Mouse (Mus musculus) gastrocnemius, postnatal 36 days (tissue): ENCODE results near the gene Dtx4. TPM values are rescaled to one million over a fixed set of nuclear protein-coding genes. Genes with fewer than 3 reads are reported as not detected.

Experiments used
- DNase-seq, 2 experiments: peaks; one replicate each; pipeline ENCODE4 v3.0.0; 2022
- intact Hi-C: fragments of 180-260 bp; cut with DNase I; formaldehyde crosslinking; loops from one replicate; pipeline ENCODE4 v1.15.1; 2025
- total RNA-seq, 2 experiments: library from RNA; stranded (reverse); gene quantifications; 2 replicates each; pipeline ENCODE4 v1.2.3; 2021

Dtx4 gene
- total RNA-seq, 2 experiments from 2014 or later = 5.2 to 5.3 TPM

DNA sequence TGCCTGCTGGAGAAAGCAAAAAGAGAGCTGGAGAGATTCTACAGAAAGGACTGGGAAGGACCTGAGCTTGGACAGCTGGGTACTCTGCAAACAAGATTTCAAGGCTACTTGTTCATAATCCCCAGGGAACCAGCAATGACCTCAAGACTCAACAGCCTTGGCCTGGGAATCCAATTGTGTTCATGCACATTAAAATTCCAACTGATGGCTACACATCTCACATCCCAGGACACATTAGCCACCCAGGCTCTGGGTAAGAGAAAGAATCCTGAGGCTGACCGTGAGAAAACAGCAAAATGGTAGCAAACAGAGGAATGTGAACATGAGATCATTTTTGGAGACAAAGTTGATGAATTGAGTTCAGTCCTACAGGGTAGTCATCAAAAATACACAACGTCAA is 5.0 kb downstream of the Dtx4 start:
- DNase-seq = no peak
- intact Hi-C loops = no loop called here

DNA sequence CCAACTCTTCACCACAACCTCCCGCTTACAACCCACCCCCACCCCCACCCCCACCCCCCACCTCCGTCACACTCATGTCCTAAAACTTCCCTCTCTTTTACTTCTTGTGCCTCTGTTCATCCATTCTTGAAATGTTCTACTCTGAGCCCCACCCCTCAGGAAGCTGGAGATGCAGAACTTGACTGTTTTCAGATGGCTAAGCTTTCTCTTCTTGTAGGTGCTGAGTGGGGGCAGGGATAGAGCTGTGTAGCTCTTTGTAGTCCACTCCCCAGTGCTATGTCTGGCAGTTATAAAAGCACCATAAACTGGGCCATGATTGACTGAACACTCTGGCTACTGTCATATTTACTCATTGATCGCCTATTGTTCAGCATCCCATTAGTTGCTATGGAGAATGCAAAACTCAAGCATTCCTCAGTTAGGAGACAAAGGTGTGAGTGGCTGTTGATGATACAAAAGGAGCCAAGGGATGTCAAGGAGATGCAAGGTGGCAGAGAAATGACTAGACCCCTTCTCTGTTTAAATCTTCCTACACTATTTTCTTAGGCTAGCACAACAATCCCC is 6.2 kb downstream of the Dtx4 start:
- no peak for DNase-seq
- intact Hi-C loops = no loop called here

DNA sequence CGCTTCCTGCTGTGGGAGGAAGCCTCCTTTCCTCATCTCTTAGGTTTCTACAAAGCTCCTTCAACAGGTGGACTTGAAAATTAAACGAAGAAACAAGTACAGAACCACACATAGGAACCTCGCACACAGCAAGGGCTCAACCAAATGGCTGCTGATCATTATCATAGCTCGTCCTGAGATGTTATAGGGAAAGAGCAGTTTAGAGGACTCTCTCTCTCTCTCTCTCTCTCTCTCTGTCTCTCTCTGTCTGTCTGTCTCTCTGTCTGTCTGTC is 7.1 kb downstream of the Dtx4 start:
- intact Hi-C loops = no loop called here
- DNase-seq = no peak

DNA sequence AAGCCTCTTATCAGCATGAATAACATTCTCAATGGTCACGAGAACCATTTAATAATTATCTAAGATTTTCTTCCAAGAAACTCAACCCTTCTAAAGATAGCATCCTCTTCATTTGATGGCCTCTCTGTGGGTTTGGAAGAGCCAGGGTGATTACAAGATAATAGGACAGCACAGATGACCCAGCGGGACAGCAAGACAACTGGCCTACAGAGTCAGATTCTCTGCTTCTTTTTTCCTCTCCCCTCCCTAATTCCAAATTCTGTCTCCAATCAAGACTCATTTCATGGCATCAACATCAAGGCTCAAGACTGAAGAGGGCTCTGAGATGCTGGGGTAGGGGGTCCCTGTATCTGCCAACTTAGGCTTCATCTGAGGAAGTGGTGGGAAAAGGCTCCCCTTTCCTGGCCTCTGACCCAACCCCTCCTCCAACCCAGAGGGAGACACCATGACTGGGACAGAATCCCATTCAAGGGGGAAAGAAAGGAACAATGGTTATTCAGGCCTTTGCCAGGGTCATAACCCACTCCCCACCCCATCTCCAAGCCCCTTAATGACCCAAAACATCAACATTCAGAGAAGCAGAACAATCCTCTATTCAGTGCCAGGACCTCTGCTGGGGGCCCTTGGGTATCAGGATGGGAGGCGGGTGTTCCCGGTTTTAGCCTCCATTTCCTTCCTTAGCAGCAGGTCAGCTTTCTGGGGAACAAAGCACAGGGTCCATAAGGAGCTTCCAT is 7.6 kb downstream of the Dtx4 start:
- DNase-seq = no peak
- intact Hi-C loops = no loop called here

DNA sequence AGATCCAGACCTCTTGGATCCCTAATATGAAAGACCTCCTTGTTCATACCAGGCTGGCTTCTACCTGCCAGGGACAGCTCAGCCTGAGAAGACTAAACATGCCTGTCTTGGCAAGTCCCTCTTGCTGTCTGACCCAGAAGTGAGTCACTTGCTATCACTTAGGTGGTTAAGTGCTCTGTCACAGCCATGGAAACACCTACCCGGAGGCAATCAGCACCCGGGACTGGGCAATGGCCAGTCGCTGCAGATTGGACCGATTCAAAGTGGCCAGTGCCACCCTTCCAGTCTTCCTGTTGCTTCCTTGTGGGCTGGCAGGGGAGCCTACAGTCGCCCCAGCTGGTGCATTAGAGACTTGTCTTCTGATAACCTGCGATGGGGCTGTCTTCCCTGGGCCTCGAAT is 9.6 kb downstream of the Dtx4 start:
- intact Hi-C loops = no loop called here
- DNase-seq = no peak

DNA sequence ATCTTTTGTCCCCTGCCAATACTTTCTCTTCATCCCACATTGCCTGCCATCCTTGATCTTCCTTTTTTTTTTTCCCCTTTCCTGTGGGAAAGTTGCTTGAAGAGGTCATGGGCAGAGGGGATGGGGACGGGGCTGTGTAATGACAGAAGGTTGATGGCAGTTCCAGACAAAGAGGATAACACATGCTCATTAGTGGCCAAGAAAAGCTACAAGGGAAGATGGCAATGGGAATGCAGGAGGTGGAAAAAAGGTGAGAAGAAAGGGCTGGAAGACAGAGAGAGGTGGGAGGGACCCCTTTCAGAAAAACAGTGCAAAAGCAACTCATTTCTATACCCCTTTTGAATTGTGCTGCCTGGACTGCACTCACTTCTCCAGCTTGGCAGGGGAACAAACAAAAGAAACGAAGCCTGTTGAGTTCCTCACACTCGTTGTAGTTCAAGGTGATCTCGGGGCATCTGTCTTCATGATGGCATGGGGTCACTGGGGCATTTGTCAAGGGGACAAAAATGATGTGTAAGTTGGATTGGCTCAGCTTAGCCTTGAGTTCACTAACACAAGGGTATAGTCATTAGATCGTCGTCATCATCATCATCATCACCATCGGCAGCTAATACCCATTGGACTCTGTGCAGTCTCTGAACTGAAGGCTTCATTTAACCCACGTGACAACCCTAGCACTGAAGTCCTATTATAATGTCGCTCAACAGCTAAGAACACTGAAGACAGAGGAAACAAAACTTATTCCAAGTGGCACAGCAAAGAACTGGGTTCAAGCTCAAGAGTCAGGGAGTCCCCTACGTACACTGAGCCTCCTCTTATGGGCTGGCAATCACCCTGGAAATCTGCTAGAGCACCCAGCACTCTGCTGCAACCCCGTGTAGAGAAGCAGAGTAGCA is 11.3 kb downstream of the Dtx4 start:
- no peak for DNase-seq
- intact Hi-C loops = no loop called here

DNA sequence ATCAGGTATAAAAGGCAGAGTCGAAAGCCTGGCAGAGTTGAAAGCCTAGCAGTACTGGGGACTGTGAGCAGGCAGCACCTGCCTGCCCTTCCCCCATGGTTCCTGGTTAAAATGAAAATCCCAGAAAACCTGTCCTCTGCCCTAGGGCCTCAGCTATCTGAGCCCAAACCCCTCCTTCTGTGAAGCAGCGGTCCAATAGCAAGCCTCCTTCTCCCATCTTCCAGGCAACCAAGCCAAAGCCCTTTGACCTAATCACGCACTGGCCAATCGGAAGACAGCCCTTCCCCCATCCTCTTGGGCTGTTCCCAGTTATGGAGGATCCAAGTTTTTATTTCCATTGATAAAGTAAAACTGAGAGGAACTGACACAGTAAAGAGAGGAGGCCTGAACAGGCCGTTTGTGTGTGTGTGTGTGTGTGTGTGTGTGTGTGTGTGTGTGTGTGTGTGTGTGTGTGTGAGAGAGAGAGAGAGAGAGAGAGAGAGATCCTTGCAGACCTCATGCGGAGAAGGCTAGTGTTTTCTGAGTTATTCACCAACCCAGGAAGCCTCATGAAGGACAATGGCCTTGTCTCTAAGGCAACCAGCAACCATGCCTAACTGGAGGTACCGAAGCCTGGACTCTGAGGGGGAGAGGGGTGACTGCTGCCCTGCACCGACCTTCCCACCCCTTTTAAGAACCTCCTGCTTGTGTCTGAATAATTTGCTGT is 12.1 kb downstream of the Dtx4 start:
- DNase-seq = no peak
- intact Hi-C loops = no loop called here

DNA sequence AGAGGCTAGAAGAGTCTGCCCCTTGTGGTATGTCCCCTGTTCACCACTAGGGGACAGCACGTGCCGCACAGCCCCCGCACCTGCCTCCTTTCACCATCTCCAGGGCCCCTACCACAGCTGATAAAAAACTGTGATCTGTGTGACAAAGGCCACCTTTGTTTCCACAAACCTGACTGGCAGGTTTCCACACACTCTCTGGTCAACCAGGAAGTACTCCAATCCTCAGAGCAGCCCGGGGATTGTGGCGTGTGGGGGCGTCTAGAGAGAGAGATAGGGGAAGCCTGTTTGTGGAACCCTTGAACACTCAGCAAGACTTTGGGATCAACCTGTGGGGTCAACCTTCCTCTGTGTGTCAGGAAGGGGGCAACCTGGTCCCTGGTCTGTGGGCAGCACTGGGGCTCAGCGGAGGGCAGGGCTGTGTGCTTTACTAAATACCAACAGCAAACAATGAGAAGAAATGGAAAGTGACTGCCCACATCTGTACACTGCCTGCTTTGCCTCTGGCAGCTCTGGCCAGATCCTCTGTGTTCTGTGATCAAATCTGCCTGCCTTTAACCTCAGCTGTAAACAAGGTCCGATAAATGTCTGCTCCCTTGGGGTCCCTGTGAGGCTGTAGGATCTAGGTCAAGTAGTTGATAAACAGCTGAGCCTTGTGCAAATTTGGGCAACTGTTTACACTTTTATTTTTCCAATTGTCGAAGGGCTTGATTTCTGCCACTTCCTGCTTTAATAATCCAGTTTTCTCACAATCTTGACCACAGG is 12.9 kb downstream of the Dtx4 start:
- no peak for DNase-seq
- intact Hi-C loops = no loop called here

DNA sequence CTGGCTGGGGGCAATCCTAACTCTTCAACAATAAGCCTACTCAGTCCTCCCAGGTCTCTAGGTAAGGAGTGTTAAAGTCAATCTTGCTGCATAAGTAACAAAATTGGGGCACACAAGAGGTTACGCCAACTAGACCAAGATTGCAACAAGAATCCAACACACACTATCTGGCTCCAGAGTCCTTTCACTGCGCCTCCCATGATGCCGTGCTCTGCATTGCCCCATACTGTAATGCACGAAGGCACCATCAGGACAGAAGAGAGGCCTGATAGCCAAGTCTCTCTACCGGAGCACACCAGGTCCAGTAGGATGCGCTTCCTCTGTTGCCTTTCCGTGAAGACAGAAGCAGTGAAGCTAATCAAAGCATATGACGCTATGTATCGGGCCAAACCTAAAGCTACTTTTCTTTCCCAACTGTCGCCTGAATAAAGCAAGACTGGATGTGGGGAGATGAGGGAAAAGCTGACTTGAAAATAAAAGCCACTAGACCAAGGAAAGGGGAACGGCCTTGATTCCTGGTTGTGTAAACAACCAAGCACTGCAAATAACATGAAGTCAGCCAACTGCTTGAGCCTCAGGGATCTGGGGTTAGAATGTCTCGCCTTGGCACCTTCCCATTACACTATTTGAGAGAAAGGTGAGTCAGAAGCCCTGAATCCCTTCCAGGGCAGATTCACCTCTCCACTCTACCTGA is 13.6 kb downstream of the Dtx4 start:
- intact Hi-C loops = no loop called here
- no peak for DNase-seq

DNA sequence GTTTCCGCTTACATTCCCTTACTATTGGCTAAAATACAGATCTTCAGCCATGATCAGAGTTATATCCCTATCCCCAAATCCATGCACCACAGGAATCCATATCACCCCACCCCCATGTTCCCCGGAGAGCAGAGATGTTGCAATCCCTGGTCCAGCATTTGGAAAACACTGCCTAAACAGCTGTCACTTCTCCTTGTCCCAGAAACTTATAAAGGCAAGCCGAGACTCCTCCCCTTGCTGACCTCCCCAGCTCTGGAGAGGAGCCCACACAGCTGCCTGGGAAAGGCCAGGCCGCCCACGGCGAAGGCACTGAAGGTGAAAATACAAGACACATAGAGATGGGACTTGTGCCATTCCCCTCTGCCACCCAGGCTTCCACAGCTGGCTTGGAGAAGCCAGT is 14.4 kb downstream of the Dtx4 start:
- intact Hi-C loops = no loop called here
- DNase-seq = peak; percentile 80 to 87

DNA sequence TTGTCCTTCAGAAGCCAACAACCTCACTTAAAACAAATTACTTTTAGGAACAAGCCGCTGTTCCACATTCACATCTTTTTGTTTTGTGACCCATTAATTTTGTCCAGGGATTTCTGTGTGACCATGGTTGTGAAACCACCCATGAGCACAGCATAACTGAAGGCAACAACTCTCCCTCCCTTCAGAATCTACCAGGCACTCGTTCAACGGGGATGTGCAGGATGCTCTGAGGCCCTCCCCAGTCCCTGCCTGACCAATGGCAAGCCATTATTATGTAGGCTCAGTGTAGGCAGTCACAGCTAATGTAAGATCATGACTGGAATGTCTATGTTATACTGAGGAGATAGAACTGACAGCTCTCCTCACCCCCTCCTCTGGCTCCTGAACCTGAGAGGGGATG is 15.6 kb downstream of the Dtx4 start:
- no peak for DNase-seq
- intact Hi-C loops = no loop called here

DNA sequence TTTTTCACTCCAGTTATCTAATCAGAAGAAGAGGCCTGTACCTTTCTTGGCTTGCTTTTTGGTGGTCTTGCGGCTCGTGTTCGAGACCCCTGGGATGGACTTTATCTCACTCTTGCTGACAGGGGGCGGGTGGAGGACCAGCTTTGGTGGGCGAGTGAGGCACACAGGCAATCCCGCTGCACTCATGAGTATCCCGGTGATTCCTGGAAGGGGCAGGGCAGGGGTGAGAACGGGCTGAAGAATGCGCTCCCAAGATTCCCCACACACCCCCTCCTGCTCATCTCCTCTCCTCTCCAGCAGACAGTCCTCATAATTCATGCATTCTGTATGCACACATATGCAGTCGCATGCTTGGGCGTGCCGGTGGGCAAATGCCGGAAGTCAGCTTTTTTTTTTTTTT is 16.0 kb downstream of the Dtx4 start:
- intact Hi-C loops = no loop called here
- DNase-seq = no peak

DNA sequence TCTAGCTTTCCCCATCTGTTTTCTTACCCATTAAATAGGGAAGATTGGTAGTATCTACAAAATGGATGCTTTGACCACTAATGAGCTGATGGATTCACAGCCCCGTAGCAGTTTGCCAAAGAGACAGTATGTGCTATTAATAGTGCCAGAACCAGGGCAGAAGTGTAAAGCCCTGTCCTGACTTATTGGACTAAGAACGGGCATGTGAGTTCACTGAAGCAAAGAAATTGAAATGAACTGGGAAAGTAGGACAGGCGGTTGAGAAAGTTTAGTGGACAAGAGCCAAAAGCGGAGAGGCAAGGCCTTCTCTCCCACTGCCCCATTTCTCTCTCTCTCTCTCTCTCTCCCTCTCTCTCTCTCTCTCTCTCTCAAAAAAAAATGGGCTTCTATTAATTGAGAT is 17.0 kb downstream of the Dtx4 start:
- DNase-seq = no peak
- intact Hi-C loops = no loop called here

DNA sequence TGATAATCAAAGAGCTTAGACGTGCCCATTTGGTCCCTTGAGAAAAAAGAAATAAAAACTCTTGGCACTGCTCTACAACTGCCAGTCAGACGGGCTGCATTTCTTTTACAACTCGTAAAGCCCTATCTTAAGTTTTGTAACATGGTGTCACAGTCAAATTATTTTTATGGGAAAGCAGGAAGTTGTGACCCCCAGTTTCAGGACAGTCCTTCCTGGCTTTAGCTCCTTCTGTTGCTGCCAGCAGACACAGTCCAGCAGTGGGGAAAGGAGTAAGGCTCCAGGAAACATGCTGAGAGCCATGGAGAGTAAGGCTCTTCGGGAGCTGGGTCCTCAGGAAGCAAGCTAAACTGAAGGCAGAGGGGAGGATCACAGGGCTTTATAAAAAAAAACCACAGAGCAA is 17.5 kb downstream of the Dtx4 start:
- intact Hi-C loops = no loop called here
- no peak for DNase-seq

DNA sequence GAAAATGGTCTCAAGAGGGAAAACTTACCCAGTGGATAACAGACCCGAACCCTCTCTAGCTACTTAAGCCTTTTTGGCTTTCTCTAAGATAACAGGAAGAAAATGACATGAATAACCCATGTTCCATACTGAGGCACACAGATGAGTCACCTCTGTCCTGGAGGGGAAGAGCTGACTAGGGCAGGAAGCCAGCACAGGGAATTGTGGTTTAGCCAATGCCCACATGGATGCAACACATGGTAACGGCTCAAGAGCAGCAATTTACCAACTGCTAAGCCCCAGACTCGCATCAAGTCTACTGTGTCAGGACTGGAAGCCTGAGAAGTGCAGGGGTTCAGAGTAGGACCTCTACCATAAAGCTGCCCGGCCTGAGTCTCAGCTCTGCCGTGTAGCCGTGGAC is 22.9 kb downstream of the Dtx4 start:
- DNase-seq = no peak
- intact Hi-C loops = no loop called here

DNA sequence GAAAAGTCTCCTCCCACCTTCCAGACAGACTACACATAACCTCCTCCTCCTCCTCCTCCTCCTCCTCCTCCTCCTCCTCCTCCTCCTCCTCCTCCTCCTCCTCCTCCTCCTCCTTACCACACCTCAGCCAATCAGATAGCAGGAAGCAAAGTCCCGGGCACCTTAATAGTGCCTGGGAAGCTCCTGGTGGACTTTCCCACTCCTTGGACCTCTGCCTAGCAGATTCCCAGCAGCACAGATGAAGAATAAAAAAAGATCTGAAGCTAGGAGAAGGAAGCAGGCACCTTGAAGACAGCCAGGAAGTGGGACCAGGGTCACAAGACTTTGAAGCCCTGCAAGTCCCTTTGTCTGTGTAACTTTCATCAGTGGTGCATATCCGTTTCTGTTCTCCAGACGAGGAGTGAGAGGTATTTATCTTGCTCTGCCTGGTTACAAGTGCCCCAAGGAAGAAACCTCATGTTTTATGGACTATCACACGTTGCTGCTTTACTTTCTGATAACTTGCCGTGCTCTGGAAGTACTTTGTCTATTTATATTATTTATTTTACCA is 24.5 kb downstream of the Dtx4 start:
- intact Hi-C loops = no loop called here
- DNase-seq = no peak

DNA sequence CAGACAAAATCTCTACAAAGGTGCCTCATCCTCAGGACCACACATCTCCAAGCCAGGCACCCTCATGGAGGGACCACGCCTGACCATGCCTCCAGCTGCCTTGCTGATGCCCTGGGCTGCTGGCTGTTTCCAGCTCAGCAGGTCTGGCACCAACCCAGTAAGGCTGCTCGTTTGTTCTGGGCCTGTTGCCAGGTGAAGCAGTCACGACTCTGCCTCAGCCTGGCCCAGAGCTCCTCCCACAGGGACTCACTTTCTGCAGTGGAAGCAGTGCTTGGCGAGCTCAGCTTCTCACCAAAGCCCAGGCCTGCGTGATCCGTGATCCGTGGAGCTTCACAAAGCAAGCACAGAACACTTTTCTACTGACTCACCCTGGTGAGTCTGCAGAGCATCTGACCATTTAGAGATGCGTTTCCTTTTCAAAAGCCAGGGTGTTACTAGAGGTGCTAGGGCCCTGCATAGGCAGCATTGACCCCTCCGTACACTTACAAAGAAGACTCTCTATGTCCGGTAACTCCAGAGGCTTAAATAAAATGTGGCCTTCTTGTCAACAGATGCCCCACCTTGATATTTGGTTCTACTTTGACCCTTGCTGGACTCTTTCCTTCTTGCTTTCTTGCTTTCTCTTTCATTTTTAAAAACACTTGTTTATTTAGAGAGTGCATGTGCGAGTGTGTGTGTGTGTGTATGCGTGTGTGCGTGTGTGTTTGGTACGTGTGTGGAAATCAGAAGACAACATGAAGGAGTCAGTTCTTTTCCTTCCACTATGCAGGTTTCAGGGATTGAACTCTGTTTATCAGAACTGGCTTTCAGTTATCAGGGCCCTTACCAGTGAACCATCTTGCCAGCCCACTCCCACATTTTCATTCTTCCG is 25.6 kb downstream of the Dtx4 start:
- intact Hi-C loops = no loop called here
- peak; percentile 81 to 92 for DNase-seq

DNA sequence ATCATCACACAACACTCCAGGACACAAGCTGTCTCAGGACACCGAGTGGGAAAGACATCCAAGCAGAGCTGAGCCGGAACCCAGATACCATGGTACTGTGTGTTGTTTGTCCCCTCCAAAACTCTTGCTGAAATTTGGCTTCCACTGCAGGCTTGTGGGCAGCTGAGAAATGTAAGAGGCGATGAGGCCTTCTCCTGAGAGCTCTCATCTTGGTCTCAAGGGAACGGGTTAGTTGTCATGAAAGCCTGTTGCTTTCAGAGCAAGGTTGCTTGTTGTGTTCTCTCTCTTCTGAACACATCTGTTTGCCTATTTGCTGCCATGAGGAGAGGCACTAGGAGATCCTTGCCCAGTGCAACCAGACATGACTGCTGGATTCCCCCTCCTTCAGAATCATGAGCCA is 27.3 kb downstream of the Dtx4 start:
- no peak for DNase-seq
- intact Hi-C loops = no loop called here

DNA sequence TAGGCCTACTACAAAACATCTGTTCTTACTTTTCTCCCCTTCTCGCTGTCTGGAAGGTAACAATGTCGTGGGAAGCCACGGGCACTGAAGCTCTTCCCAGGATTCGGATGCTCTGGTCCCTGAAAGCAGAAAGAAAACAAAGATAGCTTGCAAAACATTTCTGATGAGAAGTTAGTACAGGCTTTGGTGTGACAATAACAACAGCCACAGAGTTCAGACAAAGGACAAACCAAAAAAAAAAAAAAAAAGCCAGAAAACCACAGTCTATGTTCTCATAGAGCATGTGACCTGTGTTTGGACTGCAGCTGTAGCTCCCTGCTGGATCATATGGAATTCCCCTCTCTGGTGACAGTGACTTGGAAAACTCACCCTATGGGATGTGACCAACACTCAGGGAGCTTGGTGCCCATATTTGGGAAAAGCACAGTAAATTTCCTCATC is 28.0 kb downstream of the Dtx4 start:
- intact Hi-C loops = no loop called here
- DNase-seq = no peak
